Mouse (Mus musculus) kidney, adult 18-20 months (tissue): ENCODE data around the gene Gm21778.
"Not testable (repeated sequence)": the region's sequence is repeated elsewhere in the genome, so short reads cannot be mapped to it uniquely, and the experiment has no call there.

ENCODE experiments used
- DNase-seq: peaks from one replicate; pipeline ENCODE4 v3.0.0; 2021

The Gm21778 gene

GRCm38 (mm10) chrY:5942160-5942559 lies at the start of gene Gm21778:
TSS of gene Gm21778 (plus strand) at chrY:5942460.
- DNase-seq: not testable (repeated sequence)
